Mouse (Mus musculus): ENCODE measurements at regions not wholly inside any gene's neighbourhood (a gene's known extent, or its start where the extent isn't known, plus 50 kb on each side); places are given as distances from the start of the nearest gene placed in this dataset.
"Not testable (repeated sequence)": the region's sequence is repeated elsewhere in the genome, so short reads cannot be mapped to it uniquely, and the experiment has no call there.

DNA sequence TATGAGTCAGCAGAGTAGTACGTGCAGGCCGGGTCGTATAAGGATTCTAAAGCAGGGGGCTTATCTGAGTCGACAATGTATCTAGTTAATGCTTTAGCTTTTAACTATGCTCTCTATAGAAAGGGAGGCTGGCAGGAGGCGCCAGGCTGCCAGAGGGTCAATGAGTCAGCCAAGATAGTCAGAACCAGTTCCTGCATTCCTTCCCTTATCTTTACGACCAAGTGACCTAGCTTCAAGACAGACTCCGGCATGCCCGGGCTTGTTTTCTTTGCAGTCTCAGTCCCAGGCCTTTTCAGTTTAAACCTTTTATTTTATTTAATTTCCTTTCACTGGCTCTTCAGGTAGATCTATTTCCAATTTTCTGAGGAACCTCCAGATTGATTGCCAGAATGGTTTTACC is 374.0 kb upstream of the Nrxn1 start:
- no peaks in the 10 kb centered on the region for H3K27me3 ChIP-seq (ENCODE audit: control insufficient read depth, insufficient read depth, low read length)
- H3K9ac ChIP-seq (ENCODE audit: low read depth, low read length): no peak overlapping the region
- no peak for ATAC-seq (ENCODE audit: low FRiP score)
- H3K4me2 ChIP-seq (replicated peaks; ENCODE audit: low read depth, low read length): no peak overlapping the region
- no peaks in the 10 kb centered on the region for H3K4me1 ChIP-seq (replicated peaks; ENCODE audit: control insufficient read depth, insufficient read depth, low read length)
- no peak overlapping the region for H3K27ac ChIP-seq (ENCODE audit: low read depth, low read length)
- H3K4me3 ChIP-seq (ENCODE audit: low read depth, low read length): no peak overlapping the region
- H3K9me3 ChIP-seq (ENCODE audit: control insufficient read depth, low read length): no peaks in the 10 kb centered on the region
- DNase-seq (ENCODE audit: low spot score): no peak
- no peaks in the 10 kb centered on the region for H3K36me3 ChIP-seq (ENCODE audit: control insufficient read depth, insufficient read depth, low read length)
- 89% methylated on average over 8 of the region's 8 CpGs for WGBS

DNA sequence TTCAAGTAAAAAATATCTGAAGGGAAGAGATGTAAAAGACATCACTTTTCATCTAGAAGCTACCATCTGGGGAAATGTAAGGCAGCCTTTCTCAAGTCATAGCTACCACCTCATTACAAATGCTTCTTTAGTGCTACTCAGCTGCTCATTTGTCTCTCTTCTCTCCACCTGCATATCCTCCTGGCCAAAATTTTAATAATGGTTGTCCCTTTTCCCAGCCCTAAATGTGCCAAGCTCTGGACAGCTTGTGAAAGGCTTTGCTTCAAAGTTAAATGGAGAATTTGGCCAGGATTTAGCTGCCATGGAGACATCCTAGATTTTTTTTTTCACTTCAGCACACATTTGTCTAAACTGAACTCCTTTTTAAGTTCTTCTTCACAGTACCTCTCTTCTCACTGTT is 358.8 kb upstream of the Nrxn1 start:
- no peak for ATAC-seq (ENCODE audit: low FRiP score)
- Histone ChIP-seq H3K4me2 (replicated peaks; ENCODE audit: low read depth, low read length) (no peak overlapping the region), H3K9me3 (ENCODE audit: control insufficient read depth, low read length) (no peaks in the 10 kb centered on the region), H3K4me1 (replicated peaks; ENCODE audit: control insufficient read depth, insufficient read depth, low read length) (no peaks in the 10 kb centered on the region), H3K27ac (ENCODE audit: low read depth, low read length) (no peak overlapping the region), H3K27me3 (ENCODE audit: control insufficient read depth, insufficient read depth, low read length) (no peaks in the 10 kb centered on the region), H3K36me3 (ENCODE audit: control insufficient read depth, insufficient read depth, low read length) (no peaks in the 10 kb centered on the region), H3K4me3 (ENCODE audit: low read depth, low read length) (no peak overlapping the region), H3K9ac (ENCODE audit: low read depth, low read length) (no peak overlapping the region)
- DNase-seq (ENCODE audit: low spot score): no peak

DNA sequence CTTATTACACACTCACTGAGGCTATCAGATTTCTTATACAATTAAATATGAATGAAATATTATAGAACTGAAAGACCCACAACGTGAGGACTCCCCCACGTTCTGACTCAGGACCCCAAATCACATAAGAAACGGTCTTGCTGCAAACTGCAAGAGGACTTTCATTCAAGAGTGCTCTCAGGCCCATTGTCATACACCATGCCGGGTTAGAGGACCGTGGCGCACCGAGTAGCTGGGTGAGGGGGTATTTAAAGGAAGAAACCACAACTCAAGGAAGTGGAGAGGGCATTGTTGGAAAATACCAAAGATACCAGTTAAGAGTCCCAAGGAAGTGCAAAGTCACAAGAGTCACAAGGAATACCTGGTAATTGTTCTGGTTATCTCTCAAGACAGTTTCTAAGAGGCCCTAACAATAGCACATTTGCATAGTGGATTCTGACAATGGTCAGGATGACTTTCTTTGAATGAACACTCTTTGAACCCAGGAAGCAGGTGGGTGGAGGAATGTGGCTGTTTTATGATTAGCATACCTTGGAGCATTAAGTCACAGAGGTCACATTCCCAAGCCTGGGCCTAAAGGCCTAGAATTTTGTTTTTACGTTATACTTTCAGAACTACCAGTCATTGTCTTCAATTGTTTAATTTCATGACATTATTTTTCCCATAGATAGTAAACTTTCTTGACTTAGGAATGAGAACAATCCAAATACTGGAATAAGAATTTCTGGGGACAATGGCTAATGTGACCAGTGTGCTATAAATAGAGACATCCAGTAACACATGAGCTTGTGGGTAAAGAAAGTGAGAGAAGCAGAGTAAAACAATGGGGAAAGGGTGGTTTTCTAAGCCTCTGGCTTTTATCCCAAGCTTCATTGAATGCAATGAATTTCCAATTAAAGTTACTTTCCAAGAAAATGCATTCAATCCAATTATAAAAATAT is 339.2 kb upstream of the Nrxn1 start:
- not testable (repeated sequence) for H3K9me3 ChIP-seq (ENCODE audit: control insufficient read depth, low read length); H3K4me3 ChIP-seq (ENCODE audit: low read depth, low read length); H3K27ac ChIP-seq (ENCODE audit: low read depth, low read length); H3K9ac ChIP-seq (ENCODE audit: low read depth, low read length); H3K27me3 ChIP-seq (ENCODE audit: control insufficient read depth, insufficient read depth, low read length); H3K4me2 ChIP-seq (replicated peaks; ENCODE audit: low read depth, low read length); DNase-seq (ENCODE audit: low spot score); H3K4me1 ChIP-seq (replicated peaks; ENCODE audit: control insufficient read depth, insufficient read depth, low read length); H3K36me3 ChIP-seq (ENCODE audit: control insufficient read depth, insufficient read depth, low read length); ATAC-seq (ENCODE audit: low FRiP score)
- 89% methylated on average over 8 of the region's 8 CpGs for WGBS

DNA sequence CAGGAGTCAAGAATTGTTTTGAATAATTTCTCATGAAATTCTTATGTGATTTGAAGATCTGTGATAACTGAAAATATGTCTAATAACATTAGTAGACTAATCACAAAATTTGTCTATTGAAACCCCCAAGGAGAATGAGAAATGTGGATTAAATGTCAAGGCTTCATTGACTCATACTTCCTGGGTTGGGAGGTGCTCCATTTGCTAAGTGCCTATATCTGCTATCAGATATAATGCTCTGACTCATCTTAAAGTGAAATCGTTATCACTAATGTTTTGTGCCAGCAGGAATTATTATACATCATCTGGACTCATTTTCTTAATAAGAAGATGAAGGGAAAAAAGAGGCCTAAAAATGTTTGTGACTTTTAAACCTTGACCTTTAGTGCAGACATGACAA is 337.5 kb upstream of the Nrxn1 start:
- no peaks in the 10 kb centered on the region for H3K4me1 ChIP-seq (replicated peaks; ENCODE audit: control insufficient read depth, insufficient read depth, low read length)
- ATAC-seq (ENCODE audit: low FRiP score) (no peak), DNase-seq (ENCODE audit: low spot score) (no peak)
- H3K9ac ChIP-seq (ENCODE audit: low read depth, low read length): no peak overlapping the region
- H3K4me3 ChIP-seq (ENCODE audit: low read depth, low read length): no peak overlapping the region
- no peak overlapping the region for H3K4me2 ChIP-seq (replicated peaks; ENCODE audit: low read depth, low read length)
- H3K36me3 ChIP-seq (ENCODE audit: control insufficient read depth, insufficient read depth, low read length): no peaks in the 10 kb centered on the region
- no peaks in the 10 kb centered on the region for H3K27me3 ChIP-seq (ENCODE audit: control insufficient read depth, insufficient read depth, low read length)
- 88% methylated on average over 1 of the region's 1 CpGs for WGBS
- H3K9me3 ChIP-seq (ENCODE audit: control insufficient read depth, low read length): no peaks in the 10 kb centered on the region
- H3K27ac ChIP-seq (ENCODE audit: low read depth, low read length): no peak overlapping the region

DNA sequence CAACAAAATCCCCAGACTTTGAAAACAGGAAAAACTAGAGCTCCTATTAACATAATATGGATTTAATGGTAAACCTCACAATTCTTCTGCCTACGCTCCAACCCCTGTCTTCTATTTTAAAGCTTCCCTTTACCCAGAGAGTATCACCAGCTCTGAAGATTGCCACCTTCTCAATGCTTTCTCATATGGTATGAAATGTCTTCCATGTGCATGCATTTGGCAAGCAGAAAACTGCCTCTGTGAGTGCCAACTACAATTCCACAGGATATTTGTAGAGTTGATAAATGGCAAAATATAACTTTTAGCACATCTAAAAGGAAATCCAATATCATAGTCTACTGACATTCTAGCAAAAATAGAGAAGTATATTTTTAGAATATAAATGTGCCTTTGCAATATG is 332.2 kb upstream of the Nrxn1 start:
- WGBS: 91% methylated on average over 1 of the region's 1 CpGs
- no peaks in the 10 kb centered on the region for H3K27me3 ChIP-seq (ENCODE audit: control insufficient read depth, insufficient read depth, low read length)
- H3K9ac ChIP-seq (ENCODE audit: low read depth, low read length): no peak overlapping the region
- no peaks in the 10 kb centered on the region for H3K36me3 ChIP-seq (ENCODE audit: control insufficient read depth, insufficient read depth, low read length)
- ATAC-seq (ENCODE audit: low FRiP score): no peak
- no peaks in the 10 kb centered on the region for H3K4me1 ChIP-seq (replicated peaks; ENCODE audit: control insufficient read depth, insufficient read depth, low read length)
- no peak overlapping the region for H3K4me3 ChIP-seq (ENCODE audit: low read depth, low read length)
- no peaks in the 10 kb centered on the region for H3K9me3 ChIP-seq (ENCODE audit: control insufficient read depth, low read length)
- DNase-seq (ENCODE audit: low spot score): no peak
- H3K27ac ChIP-seq (ENCODE audit: low read depth, low read length): no peak overlapping the region
- H3K4me2 ChIP-seq (replicated peaks; ENCODE audit: low read depth, low read length): no peak overlapping the region

DNA sequence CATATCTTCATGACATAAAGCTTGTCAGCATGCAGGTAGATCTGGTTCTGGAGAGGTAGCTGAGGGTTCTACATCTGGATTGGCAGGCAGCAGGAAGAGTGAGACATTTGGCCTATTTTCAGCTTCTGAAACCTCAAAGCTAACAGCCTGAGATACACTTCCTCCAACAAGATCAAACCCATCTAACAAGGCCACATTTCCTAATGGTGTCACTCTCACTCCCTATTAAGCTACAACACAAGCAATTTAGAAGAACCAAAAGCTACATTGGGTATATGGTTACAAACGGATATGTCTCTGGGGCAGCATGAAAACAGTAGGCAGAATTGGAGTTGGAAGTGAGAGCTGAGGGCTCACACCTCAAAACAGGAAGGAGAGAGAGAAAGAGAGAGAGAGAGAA is 325.7 kb upstream of the Nrxn1 start:
- H3K4me3 ChIP-seq (ENCODE audit: low read depth, low read length): no peak overlapping the region
- H3K4me2 ChIP-seq (replicated peaks; ENCODE audit: low read depth, low read length): no peak overlapping the region
- H3K4me1 ChIP-seq (replicated peaks; ENCODE audit: control insufficient read depth, insufficient read depth, low read length): no peaks in the 10 kb centered on the region
- no peaks in the 10 kb centered on the region for H3K27me3 ChIP-seq (ENCODE audit: control insufficient read depth, insufficient read depth, low read length)
- 84% methylated on average over 1 of the region's 1 CpGs for WGBS
- no peak overlapping the region for H3K9ac ChIP-seq (ENCODE audit: low read depth, low read length)
- H3K36me3 ChIP-seq (ENCODE audit: control insufficient read depth, insufficient read depth, low read length): no peaks in the 10 kb centered on the region
- no peak overlapping the region for H3K27ac ChIP-seq (ENCODE audit: low read depth, low read length)
- H3K9me3 ChIP-seq (ENCODE audit: control insufficient read depth, low read length): no peaks in the 10 kb centered on the region
- no peak for DNase-seq (ENCODE audit: low spot score)
- ATAC-seq (ENCODE audit: low FRiP score): no peak

DNA sequence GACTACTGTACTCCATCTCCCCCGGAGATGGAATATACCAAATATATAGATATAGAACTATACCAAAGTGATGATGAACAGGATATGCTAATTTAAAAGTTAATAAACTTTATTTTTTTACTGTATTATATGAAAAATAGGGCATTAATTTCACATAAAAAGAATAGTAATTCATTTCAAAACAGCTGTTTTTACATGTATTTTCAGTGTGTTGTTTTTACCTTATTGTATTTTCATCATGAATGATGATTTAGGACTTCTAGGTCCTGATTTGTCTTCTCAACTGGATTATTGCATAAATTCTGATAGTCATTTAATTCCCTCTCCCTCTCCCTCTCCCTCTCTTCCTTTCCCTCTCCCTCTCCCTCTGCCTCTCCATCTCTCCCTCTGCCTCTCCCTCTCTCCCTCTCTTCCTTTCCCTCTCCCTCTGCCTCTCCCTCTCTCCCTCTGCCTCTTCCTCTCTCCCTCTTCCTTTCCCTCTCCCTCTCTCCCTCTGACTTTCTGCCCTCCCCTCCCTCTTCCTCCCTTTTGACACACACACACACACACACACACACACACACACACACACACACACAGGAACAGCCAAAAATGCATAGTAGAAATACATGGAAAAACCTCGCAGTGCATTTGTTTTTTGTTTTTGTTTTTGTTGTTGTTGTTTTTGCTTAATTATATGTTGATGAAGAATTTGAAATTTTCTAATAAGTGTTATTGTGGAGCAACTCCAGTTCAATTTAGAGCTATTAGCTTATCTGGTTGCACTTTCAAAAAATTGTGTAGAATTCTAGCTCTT is 298.3 kb upstream of the Nrxn1 start:
- DNase-seq (ENCODE audit: low spot score): no peak
- 96% methylated on average over 2 of the region's 2 CpGs for WGBS
- no peak overlapping the region for H3K4me3 ChIP-seq (ENCODE audit: low read depth, low read length)

DNA sequence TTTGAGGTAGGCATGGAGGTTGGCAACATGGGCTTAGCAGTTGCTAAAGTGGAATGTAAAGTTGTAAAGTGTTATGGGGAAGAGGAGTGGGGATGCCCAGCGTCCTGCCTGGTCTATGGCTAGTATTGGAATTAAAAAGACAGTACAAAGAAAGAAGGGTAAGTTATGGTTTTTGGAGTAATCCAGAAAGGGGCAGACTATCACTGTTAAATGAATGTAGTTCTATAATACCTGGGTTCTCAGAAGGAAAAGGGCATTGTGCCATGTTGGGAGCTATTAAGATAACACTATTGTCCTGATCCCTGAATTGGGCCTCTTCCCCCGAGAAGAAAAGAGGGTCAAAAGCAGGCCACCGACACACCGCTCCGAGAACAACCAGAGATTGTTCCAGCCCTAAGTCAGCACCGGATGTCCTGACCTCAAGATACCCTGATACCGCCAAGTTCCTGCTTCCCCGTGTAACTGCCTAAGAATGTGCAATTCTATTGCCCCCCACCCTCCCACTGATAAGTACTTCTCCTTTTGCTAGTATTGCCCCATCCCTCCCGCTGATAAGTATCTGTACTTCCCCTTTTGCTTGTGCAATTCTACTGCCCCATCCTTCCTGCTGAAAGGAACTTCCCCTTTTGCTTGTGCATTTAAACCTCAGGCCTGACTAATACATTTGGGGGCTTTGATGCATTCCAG is 297.2 kb upstream of the Nrxn1 start:
- H3K9me3 ChIP-seq (ENCODE audit: control insufficient read depth, low read length); H3K27me3 ChIP-seq (ENCODE audit: control insufficient read depth, insufficient read depth, low read length); H3K9ac ChIP-seq (ENCODE audit: low read depth, low read length); H3K4me2 ChIP-seq (replicated peaks; ENCODE audit: low read depth, low read length); H3K4me3 ChIP-seq (ENCODE audit: low read depth, low read length); H3K27ac ChIP-seq (ENCODE audit: low read depth, low read length); ATAC-seq (ENCODE audit: low FRiP score); H3K36me3 ChIP-seq (ENCODE audit: control insufficient read depth, insufficient read depth, low read length); H3K4me1 ChIP-seq (replicated peaks; ENCODE audit: control insufficient read depth, insufficient read depth, low read length); DNase-seq (ENCODE audit: low spot score): not testable (repeated sequence)
- WGBS: 87% methylated on average over 9 of the region's 9 CpGs

More for the DNA sequence above, 298.3 kb upstream of the Nrxn1 start:
- Histone ChIP-seq H3K4me1 (replicated peaks; ENCODE audit: control insufficient read depth, insufficient read depth, low read length) (no peaks in the 10 kb centered on the region), H3K27me3 (ENCODE audit: control insufficient read depth, insufficient read depth, low read length) (no peaks in the 10 kb centered on the region), H3K27ac (ENCODE audit: low read depth, low read length) (no peak overlapping the region), H3K4me2 (replicated peaks; ENCODE audit: low read depth, low read length) (no peak overlapping the region), H3K9me3 (ENCODE audit: control insufficient read depth, low read length) (no peaks in the 10 kb centered on the region), H3K36me3 (ENCODE audit: control insufficient read depth, insufficient read depth, low read length) (no peaks in the 10 kb centered on the region), H3K9ac (ENCODE audit: low read depth, low read length) (no peak overlapping the region)
- ATAC-seq (ENCODE audit: low FRiP score): no peak

Measured in hindbrain, embryonic 11.5 days (tissue).